Mouse (Mus musculus) pancreas, adult 10 weeks (tissue): ENCODE results near the gene Syndig1l. TPM values are rescaled to one million over a fixed set of nuclear protein-coding genes. Genes with fewer than 3 reads are reported as not detected.

Experiments
- polyA plus RNA-seq: library from polyadenylated mRNA; stranded (reverse); fragments of 350-450 nt; fragmentation: Illumina TruSeq; extraction: RNeasy Lipid Tissue Mini Kit (QIAGEN cat#74804); gene quantifications from one replicate; pipeline ENCODE4 v1.2.3, GENCODE M21; 2015; ENCODE audit warnings: low read depth, low replicate concordance; ENCODE audit not compliant: insufficient read depth

Syndig1l gene
- polyA plus RNA-seq = 3.3 TPM

GRCm38 (mm10) chr12:84698319-84699081, at the start of gene Syndig1l:
TSS of gene Syndig1l (minus strand) at chr12:84698831.

GRCm38 (mm10) chr12:84640654-84641053, 58.0 kb downstream of the Syndig1l start, which contains the start of gene Vrtn:
TSS of gene Vrtn (plus strand) at chr12:84641019.

Other genes starting within 250 kb of the Syndig1l start
- 14.2 TPM for gene Aldh6a1, start 247.8 kb downstream of the Syndig1l start, polyA plus RNA-seq
- 4.5 TPM for gene Lin52, start 247.4 kb downstream of the Syndig1l start, polyA plus RNA-seq
- gene Vsx2, start 129.1 kb downstream of the Syndig1l start, polyA plus RNA-seq = not detected
- 4.2 TPM for gene Abcd4, start 81.4 kb downstream of the Syndig1l start, polyA plus RNA-seq
- not detected for gene Vrtn, start 57.8 kb downstream of the Syndig1l start, polyA plus RNA-seq
- gene Npc2, start 74.3 kb upstream of the Syndig1l start, polyA plus RNA-seq = 20.0 TPM
- gene Isca2, start 74.4 kb upstream of the Syndig1l start, polyA plus RNA-seq = 23.3 TPM
- 0.59 TPM for gene Ltbp2, start 177.7 kb upstream of the Syndig1l start, polyA plus RNA-seq